Mouse (Mus musculus) liver, embryonic 12.5 days (tissue): ENCODE results near the gene Adamts17. TPM values are rescaled to one million over a fixed set of nuclear protein-coding genes. Genes with fewer than 3 reads are reported as not detected.

Experiments
- ATAC-seq: fragments of 200-750 bp; cut with Nextera tagmentation; 2 replicates; pipeline ENCODE4 v1.8.0; 2017; ENCODE audit warnings: moderate number of reproducible peaks, mild to moderate bottlenecking, moderate library complexity
- H3K27ac ChIP-seq: fragments of 300-500 bp; sonication (generic); 2 replicates; pipeline ENCODE4 v1.5.1; 2016; ENCODE audit warnings: mild to moderate bottlenecking
- H3K27me3 ChIP-seq: fragments of 300-500 bp; sonication (generic); replicated peaks from 2 replicates; pipeline ENCODE4 v1.6.1; 2016; ENCODE audit warnings: mild to moderate bottlenecking, moderate library complexity
- H3K36me3 ChIP-seq: fragments of 300-500 bp; sonication (generic); 2 replicates; pipeline ENCODE4 v1.6.1; 2016; ENCODE audit warnings: mild to moderate bottlenecking, moderate library complexity
- H3K4me1 ChIP-seq: fragments of 300-500 bp; sonication (generic); 2 replicates; pipeline ENCODE4 v1.6.1; 2016
- H3K4me2 ChIP-seq: fragments of 300-500 bp; sonication (generic); 2 replicates; pipeline ENCODE4 v1.6.1; 2016; ENCODE audit warnings: mild to moderate bottlenecking, moderate library complexity
- H3K4me3 ChIP-seq: fragments of 300-500 bp; sonication (generic); 2 replicates; pipeline ENCODE4 v1.5.1; 2016; ENCODE audit warnings: mild to moderate bottlenecking, moderate library complexity
- H3K9ac ChIP-seq: fragments of 300-500 bp; sonication (generic); 2 replicates; pipeline ENCODE4 v1.6.1; 2016; ENCODE audit warnings: mild to moderate bottlenecking, moderate library complexity
- H3K9me3 ChIP-seq: fragments of 300-500 bp; sonication (generic); replicated peaks from 2 replicates; pipeline ENCODE4 v1.6.1; 2016; ENCODE audit warnings: mild to moderate bottlenecking, moderate library complexity
- WGBS: fragments of 180-500 bp; shearing (Covaris S2); methylation state at CpG from one replicate; pipeline ENCODE4 v1.1.7; 2016; ENCODE audit not compliant: insufficient replicate concordance; 5-methylcytosine and 5-hydroxymethylcytosine counted together
- polyA plus RNA-seq: library from polyadenylated mRNA; unstranded; fragments of >200 nt; fragmentation: Nextera tagmentation; extraction: Ambion mirVana; gene quantifications from 2 replicates; pipeline ENCODE4 v1.2.1, GENCODE M21; 2016

The Adamts17 gene
- polyA plus RNA-seq, 1 experiment from 2014 or later = 1.0 TPM

DNA sequence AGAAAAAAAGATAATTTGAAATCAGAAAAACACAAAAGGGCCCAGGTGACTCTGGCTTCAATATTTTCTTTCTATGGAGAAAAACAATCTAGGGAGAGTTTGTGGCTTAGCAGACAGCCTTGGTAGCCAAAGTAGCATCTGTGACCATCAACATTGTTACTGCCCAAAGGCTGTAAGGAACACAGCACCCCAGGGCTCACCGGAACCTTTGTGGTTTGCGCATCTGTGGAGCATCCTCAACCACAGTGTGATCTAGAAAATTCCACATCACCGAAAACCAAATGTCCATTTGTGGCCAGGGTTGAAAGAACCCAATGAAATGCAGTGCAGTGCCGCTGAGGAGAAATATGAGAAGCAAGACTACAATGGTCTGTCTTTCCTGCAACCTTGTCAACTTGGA is 27.2 kb upstream of the Adamts17 start:
- H3K4me3 ChIP-seq = no peak overlapping the region
- no peaks in the 10 kb centered on the region for H3K4me1 ChIP-seq
- H3K9me3 ChIP-seq = no peaks in the 10 kb centered on the region
- no peak overlapping the region for H3K27ac ChIP-seq
- no peak for ATAC-seq
- no peaks in the 10 kb centered on the region for H3K36me3 ChIP-seq
- no peaks in the 10 kb centered on the region for H3K27me3 ChIP-seq
- no peak overlapping the region for H3K4me2 ChIP-seq
- WGBS = 80% methylated on average over 4 of the region's 4 CpGs
- no peak overlapping the region for H3K9ac ChIP-seq

DNA sequence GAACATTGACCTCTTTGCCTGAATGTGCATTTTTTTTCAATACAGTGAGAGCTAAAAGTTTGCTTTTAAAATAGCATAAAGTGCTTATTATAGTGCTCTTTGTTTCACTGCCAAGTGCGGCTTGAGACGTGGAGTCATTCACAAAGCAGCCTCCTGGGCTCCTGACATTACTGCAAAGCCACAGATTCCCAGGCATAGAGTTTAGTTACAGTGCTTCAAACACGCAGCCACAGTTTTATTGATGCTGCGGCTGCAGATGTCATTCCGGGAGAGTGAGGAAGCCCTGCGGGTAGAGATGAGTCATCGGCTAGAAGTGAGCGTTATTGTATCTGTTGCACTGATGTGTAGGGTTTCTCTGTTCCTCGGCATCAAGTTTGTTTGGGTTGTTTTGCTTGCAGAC is 26.8 kb upstream of the Adamts17 start:
- ATAC-seq = no peak

DNA sequence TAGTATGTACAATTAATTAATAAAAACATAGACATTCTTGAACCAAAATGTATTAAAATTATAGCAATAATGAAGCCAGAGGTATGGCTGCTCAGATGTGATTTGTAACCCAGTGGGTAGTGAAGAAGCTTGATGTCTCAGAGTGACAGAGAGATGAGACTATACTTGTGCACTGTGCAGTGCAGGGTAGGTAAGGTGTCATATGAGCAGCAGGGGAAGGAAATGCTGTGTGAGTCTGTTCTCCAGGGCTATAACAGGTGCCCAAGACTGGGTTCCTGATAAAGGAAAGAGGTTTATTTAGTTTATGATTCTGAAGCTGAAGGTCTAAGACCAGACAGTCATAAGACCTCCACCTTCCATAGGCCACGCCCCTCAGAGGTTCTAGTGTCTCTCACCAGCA is 26.4 kb upstream of the Adamts17 start:
- Histone ChIP-seq H3K27ac (no peak overlapping the region), H3K4me1 (no peaks in the 10 kb centered on the region), H3K36me3 (no peaks in the 10 kb centered on the region), H3K4me2 (no peak overlapping the region), H3K9ac (no peak overlapping the region), H3K27me3 (no peaks in the 10 kb centered on the region), H3K4me3 (no peak overlapping the region), H3K9me3 (no peaks in the 10 kb centered on the region)
- no peak for ATAC-seq
- 38% methylated on average over 1 of the region's 1 CpGs for WGBS

More for the DNA sequence above, 26.8 kb upstream of the Adamts17 start:
- Histone ChIP-seq H3K9ac (no peak overlapping the region), H3K4me2 (no peak overlapping the region), H3K4me1 (no peaks in the 10 kb centered on the region), H3K9me3 (no peaks in the 10 kb centered on the region), H3K4me3 (no peak overlapping the region), H3K27ac (no peak overlapping the region), H3K36me3 (no peaks in the 10 kb centered on the region), H3K27me3 (no peaks in the 10 kb centered on the region)
- 50% methylated on average over 9 of the region's 9 CpGs for WGBS

DNA sequence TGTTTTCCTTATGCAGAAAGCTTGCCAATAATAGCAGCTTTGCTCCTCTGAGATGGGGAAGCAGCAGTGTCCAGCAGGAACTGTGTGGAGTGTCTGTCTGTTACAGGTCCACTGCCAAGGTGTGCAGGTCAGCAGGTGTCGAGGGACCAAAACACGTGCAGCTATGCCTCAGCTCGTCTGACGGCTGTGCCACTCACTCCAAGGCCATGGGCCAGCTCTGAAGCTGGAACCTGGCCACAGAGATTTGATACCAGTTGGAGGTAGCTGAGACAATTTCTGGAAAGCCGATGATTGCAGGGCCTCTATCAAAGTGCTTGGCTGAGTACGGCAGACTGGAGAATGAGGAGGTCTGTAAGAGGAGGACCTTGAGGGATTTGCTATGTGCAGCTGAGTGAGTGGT is 24.0 kb upstream of the Adamts17 start:
- Histone ChIP-seq H3K9me3 (no peaks in the 10 kb centered on the region), H3K27ac (no peak overlapping the region), H3K9ac (no peak overlapping the region), H3K4me1 (no peaks in the 10 kb centered on the region), H3K36me3 (no peaks in the 10 kb centered on the region), H3K4me2 (no peak overlapping the region), H3K27me3 (no peaks in the 10 kb centered on the region), H3K4me3 (no peak overlapping the region)
- 74% methylated on average over 6 of the region's 6 CpGs for WGBS
- no peak for ATAC-seq

DNA sequence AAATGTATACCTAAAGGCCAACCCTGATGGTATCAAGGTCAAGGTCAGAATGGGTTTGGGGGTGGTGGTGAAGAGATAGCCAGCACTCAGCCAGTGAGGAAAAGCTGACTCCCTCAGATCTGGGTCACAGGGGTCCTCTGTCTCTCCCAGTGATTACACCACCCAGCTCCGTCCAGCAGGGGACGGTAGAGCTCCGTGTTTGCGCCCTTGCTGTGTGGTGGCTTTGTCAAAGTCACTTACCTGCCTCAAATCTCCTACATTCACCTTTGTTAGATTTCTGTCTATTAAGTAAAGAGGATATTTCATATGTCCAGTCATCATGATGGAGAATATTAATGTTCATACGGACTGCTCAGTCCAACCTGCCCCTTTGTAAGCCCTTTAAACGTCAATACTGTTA is 19.5 kb upstream of the Adamts17 start:
- no peak overlapping the region for H3K4me2 ChIP-seq
- no peaks in the 10 kb centered on the region for H3K36me3 ChIP-seq
- H3K27ac ChIP-seq = no peak overlapping the region
- H3K9me3 ChIP-seq = no peaks in the 10 kb centered on the region
- no peak for ATAC-seq
- H3K4me3 ChIP-seq = no peak overlapping the region
- H3K9ac ChIP-seq = no peak overlapping the region
- no peaks in the 10 kb centered on the region for H3K27me3 ChIP-seq
- WGBS = 20% methylated on average over 6 of the region's 6 CpGs
- H3K4me1 ChIP-seq = no peaks in the 10 kb centered on the region

DNA sequence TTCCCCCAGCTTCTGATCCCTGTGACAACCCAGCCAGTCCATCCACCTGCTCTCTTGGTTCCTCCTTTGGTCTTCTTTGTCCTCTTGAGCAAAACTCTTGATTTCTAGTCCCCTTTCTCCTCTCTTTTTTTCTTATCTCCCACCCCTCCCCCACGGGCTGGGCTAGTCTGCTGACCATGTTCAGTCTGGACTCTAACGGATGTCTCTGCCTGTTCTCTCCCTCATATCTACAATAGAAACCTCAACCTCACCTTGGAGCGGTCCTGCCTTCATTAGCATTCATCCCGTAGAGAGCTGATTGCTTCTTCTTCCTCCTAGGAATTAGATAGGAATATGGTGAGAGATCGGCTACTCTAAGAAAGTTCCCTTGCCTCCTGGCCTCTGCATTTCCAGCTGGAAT is 8.7 kb upstream of the Adamts17 start:
- no peaks in the 10 kb centered on the region for H3K36me3 ChIP-seq
- no peak overlapping the region for H3K27ac ChIP-seq
- H3K27me3 ChIP-seq = peaks cover 8% of the 10 kb centered on the region; the same call in 1 of the 2 replicates
- WGBS = 31% methylated on average over 5 of the region's 5 CpGs
- H3K9ac ChIP-seq = no peak overlapping the region
- ATAC-seq = no peak
- H3K4me3 ChIP-seq = no peak overlapping the region
- no peaks in the 10 kb centered on the region for H3K9me3 ChIP-seq
- H3K4me1 ChIP-seq = peaks cover 4% of the 10 kb centered on the region; the same call in 1 of the 2 replicates
- H3K4me2 ChIP-seq = no peak overlapping the region

DNA sequence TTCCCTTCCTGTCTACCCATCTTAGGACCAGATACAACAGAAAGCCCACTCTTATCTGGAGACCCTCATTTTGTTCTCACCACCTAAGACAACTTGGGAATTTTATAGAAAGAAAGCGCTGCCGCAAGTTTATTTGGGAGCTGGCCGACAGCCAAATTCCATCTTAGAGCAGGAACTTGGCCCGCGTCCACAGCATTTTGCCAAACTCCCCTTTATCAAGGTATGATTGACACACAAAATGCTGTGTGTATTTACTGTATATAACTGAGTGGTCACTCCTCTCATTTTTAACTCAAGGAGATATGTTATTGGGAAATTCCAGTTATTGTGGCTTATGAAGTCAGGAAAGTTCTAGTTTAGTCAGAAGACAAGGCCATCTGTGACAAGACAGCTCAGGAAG is 8.2 kb upstream of the Adamts17 start:
- no peak overlapping the region for H3K9ac ChIP-seq
- no peaks in the 10 kb centered on the region for H3K9me3 ChIP-seq
- no peak overlapping the region for H3K4me2 ChIP-seq
- H3K27me3 ChIP-seq = peaks cover 8% of the 10 kb centered on the region; the same call in 1 of the 2 replicates
- no peak for ATAC-seq
- peaks cover 4% of the 10 kb centered on the region; the same call in 1 of the 2 replicates for H3K4me1 ChIP-seq
- no peaks in the 10 kb centered on the region for H3K36me3 ChIP-seq
- WGBS = 75% methylated on average over 5 of the region's 5 CpGs
- H3K27ac ChIP-seq = no peak overlapping the region
- H3K4me3 ChIP-seq = no peak overlapping the region

DNA sequence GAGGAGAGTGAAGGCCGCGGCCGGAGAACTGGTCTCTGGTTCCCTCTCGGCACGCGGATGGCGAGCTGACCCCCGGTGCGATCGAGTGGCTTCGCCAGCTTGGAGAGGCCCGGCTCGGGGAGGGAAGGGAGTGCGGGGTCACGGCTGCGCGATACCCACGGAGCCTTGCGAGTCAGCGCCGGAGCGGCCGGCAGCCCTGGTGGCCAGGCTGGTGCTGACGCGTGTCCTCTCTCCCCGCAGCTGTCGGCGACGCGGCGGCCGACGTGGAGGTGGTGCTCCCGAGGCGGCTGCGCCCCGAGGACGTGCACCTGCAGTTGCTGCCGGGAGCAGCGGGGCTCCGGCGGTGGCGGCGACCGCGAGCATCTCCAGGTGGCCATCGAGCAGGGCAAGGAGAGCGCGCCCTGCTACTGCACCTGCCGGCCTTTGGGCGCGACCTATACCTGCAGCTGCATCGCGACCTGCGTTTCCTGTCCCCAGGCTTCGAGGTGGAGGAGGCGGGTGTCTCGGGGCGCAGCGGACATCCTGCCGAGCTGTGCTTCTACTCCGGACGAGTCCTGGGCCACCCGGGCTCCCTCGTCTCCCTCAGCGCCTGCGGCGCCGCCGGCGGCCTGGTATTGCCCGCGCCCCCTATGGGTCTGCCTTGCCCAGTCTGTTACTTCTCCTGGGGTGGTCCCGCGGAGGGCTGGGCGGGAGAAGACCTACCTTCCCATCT is 629 bp downstream of the Adamts17 start:
- peak overlapping the region; percentile 52; the same call in 1 of the 2 replicates for H3K9ac ChIP-seq

DNA sequence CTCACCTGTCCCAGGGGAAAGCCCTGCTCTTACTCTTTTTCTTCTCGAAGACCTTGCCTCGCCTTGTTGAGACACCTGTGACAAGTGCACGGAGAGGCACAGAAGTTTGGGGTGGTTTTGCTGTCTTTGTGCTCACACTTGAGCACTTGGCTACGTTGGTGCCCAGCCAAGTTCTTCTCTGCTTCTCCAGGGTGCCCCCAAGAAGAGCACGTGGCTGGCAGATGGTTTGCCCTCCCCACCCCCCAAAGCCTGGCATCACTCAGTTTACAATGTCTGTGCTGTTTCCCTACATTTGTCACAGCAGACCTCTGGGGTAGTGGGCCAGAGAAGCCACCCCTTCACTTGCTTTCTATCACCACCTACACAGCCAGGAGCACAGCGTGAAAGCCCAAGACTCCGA is 1.6 kb downstream of the Adamts17 start:
- Histone ChIP-seq H3K27me3 (peaks cover 58% of the 10 kb centered on the region), H3K36me3 (no peaks in the 10 kb centered on the region), H3K9me3 (no peaks in the 10 kb centered on the region), H3K4me3 (no peak overlapping the region), H3K9ac (no peak overlapping the region), H3K4me2 (no peak overlapping the region), H3K27ac (no peak overlapping the region), H3K4me1 (peaks cover 10% of the 10 kb centered on the region; the same call in 1 of the 2 replicates)
- WGBS = 66% methylated on average over 7 of the region's 7 CpGs
- ATAC-seq = no peak

More for the DNA sequence above, 629 bp downstream of the Adamts17 start:
- ATAC-seq = 0 out of 2 replicates have a peak, but pooled peaks have one; percentile 17
- no peaks in the 10 kb centered on the region for H3K9me3 ChIP-seq
- H3K27me3 ChIP-seq = peaks cover 61% of the 10 kb centered on the region
- H3K4me3 ChIP-seq = peak overlapping the region; percentile 57
- no peaks in the 10 kb centered on the region for H3K36me3 ChIP-seq
- peaks cover 10% of the 10 kb centered on the region; the same call in 1 of the 2 replicates for H3K4me1 ChIP-seq
- peak overlapping the region; percentile 86 for H3K4me2 ChIP-seq
- H3K27ac ChIP-seq = no peak overlapping the region
- WGBS = under 1% methylated on average over 73 of the region's 76 CpGs

DNA sequence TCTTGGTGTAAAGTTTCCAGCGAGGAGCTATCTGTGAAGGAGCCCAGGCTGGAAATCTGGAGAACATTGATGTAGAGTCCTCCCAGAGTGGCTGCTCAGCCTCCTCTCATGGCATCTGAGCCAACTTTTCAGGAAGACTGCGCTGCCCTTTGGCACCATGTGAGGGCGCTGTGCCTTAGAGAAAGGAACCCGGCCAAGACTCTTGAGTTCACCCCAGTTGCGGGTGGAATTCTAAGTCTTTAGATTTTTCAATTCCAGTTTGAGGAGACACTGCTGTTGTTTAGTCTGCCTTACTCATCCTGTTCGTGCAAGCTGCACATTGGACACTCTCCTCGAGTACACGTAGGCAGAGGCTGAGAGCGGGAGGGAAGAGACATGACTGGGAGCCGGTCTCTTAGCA is 2.5 kb downstream of the Adamts17 start:
- H3K4me2 ChIP-seq = no peak overlapping the region
- peaks cover 10% of the 10 kb centered on the region; the same call in 1 of the 2 replicates for H3K4me1 ChIP-seq
- H3K36me3 ChIP-seq = no peaks in the 10 kb centered on the region
- H3K27ac ChIP-seq = no peak overlapping the region
- H3K4me3 ChIP-seq = no peak overlapping the region
- H3K9ac ChIP-seq = no peak overlapping the region
- no peaks in the 10 kb centered on the region for H3K9me3 ChIP-seq
- peaks cover 58% of the 10 kb centered on the region for H3K27me3 ChIP-seq
- no peak for ATAC-seq
- 43% methylated on average over 10 of the region's 10 CpGs for WGBS

DNA sequence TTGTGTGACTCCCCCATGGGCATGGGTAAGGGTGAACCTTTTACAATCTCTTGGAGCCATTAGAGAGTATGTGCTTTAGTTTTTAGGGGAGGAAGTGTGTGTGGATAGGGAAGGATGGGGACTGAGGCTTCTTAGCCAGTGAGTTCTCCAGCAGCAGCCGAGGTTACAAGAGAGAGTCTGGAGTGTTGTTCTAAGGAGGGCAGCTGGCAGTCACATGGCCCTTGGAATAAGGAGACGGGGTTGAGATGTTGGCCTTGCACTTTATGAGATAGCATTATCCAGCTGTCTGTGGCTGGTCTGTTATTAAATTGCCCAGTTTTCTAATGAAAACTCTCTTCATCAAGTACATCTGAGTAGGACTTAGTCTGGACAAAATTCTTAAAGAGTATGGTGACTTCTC is 4.3 kb downstream of the Adamts17 start:
- Histone ChIP-seq H3K27me3 (peaks cover 46% of the 10 kb centered on the region), H3K27ac (no peak overlapping the region), H3K4me3 (no peak overlapping the region), H3K9me3 (no peaks in the 10 kb centered on the region), H3K4me1 (peaks cover 10% of the 10 kb centered on the region; the same call in 1 of the 2 replicates), H3K9ac (no peak overlapping the region), H3K36me3 (no peaks in the 10 kb centered on the region), H3K4me2 (no peak overlapping the region)
- no peak for ATAC-seq
- 45% methylated on average over 2 of the region's 2 CpGs for WGBS

DNA sequence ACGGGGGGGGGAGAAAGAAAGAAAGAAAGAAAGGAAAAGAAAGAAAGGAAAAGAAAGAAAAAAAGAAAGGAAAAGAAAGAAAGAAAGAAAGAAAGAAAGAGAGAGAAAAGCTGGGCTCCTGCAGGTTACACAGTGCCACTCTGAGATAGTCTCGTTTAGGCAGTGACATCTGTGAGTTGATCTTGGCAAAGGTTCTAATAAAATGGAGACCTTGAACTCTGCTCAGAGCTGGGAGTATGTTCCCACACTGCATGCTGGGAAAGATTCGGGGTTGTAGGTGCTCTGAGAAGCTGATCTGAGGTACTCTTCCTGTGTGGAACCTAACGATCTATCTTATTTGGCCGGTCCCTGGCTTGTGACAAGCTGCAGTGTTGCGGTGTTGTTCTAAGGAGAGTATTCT is 7.0 kb downstream of the Adamts17 start:
- Histone ChIP-seq H3K4me1 (no peaks in the 10 kb centered on the region), H3K9me3 (no peaks in the 10 kb centered on the region), H3K4me3 (no peak overlapping the region), H3K36me3 (no peaks in the 10 kb centered on the region), H3K9ac (no peak overlapping the region), H3K4me2 (no peak overlapping the region), H3K27ac (no peak overlapping the region), H3K27me3 (peaks cover 19% of the 10 kb centered on the region)
- 67% methylated on average over 6 of the region's 6 CpGs for WGBS
- ATAC-seq = no peak
